Mouse (Mus musculus): ENCODE measurements at regions not wholly inside any gene's neighbourhood (a gene's known extent, or its start where the extent isn't known, plus 50 kb on each side); places are given as distances from the start of the nearest gene placed in this dataset.

GRCm38 (mm10) chr4:17160500-17160899 is 2444.8 kb upstream of the Gm12353 start:
- DNase-seq (ENCODE audit: low read depth, low spot score), result no peak

GRCm38 (mm10) chr4:17163581-17163980 is 2441.7 kb upstream of the Gm12353 start:
- DNase-seq (ENCODE audit: low read depth, low spot score), result no peak

DNA sequence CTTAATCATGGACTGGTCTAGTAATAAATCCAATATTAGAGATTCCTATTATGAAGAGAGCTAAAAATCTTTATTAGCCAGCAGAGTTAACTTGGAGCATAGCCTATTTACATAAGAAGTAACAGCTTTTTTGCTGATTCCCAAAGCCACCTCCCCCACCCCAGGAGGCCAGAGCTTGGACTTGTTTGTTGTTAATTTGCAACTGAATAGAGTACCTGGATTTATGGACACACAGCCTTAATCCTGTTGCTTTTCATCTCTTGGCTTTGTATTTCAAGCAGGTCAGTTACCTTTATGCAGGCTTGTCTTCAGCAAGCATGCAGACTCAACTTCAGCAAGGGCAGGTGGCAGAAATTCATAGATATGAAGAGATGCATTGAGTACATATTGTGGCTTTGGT is 2396.5 kb upstream of the Gm12353 start:
- DNase-seq (ENCODE audit: low read depth, low spot score), result peak; percentile 88

- no peak for DNase-seq (ENCODE audit: low read depth, low spot score)
Observed at GRCm38 (mm10) chr4:17239853-17240252, 2365.4 kb upstream of the Gm12353 start.

GRCm38 (mm10) chr4:17240314-17240713 is 2364.9 kb upstream of the Gm12353 start:
- no peak for DNase-seq (ENCODE audit: low read depth, low spot score)

GRCm38 (mm10) chr4:17259143-17259542 is 2346.1 kb upstream of the Gm12353 start:
- DNase-seq (ENCODE audit: low read depth, low spot score), result no peak

DNA sequence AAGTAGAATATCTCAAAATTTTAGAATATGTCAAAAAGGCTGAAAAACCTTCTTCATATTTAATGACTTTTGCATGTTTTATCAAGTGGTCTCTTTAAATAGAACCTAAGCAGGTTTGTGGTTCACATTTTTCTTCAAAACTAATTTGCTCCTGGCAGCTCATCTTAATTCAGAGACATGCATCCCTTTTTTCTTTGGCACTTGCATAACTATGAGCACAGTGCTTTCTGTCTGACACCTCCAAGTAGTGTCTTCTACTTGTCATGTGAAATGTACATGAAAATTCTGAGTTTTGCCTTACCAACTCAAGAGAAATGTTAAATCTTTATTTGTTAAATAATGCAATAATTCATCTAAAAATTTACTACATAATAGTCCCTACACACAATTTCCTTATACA is 2343.5 kb upstream of the Gm12353 start:
- no peak for DNase-seq (ENCODE audit: low read depth, low spot score)

DNA sequence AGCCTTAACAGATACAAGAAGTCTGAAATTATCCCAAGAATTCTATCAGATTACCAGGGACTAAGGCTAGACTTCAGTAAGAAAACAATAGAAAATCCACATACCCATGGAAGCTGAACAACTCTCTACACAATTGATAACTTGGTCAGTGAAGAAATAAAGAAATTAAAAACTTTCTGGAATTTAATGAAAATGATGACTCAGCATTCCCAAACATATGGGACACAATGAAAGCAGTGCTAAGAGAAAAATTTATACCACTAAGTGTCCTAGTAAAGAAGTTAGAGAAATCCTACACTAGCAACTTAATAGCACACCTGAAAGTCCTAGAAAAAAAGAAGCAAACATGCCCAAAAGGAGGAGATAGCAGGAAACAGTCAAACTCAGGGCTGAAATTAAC is 2306.1 kb upstream of the Gm12353 start:
- DNase-seq (ENCODE audit: low read depth, low spot score), result no peak

GRCm38 (mm10) chr4:17319061-17319460 is 2286.2 kb upstream of the Gm12353 start:
- no peak for DNase-seq (ENCODE audit: low read depth, low spot score)

DNA sequence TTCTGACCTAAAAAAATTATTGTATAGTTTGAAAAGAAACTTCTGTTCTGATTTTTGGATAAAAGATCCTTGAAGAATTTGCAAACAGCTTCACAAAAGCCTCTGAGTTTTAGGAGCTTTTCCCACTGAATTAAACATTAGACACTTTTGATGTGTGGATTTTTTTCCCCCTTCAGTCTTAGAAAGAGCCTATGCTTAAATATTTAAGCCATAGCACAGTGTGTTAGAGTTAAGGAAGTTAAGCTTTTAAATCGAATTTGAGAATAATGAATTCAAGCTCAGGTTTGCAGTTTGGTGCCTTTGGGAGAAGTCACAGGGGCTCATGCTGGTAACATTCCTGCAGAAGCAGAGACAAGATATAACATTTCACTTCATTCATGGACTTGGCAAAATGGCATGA is 2257.2 kb upstream of the Gm12353 start:
- DNase-seq (ENCODE audit: low read depth, low spot score), result no peak

GRCm38 (mm10) chr4:17360796-17361195 is 2244.5 kb upstream of the Gm12353 start:
- DNase-seq (ENCODE audit: low read depth, low spot score), result no peak
